Mouse (Mus musculus) spleen, postnatal 36 days (tissue): ENCODE results near the gene Pof1b.

Source experiments
- DNase-seq, 2 experiments: peaks; one replicate each; pipeline ENCODE4 v3.0.0; 2022; ENCODE audit warnings: low spot score in 2 of 2, mixed read lengths in 1 of 2

Gene Pof1b

DNA sequence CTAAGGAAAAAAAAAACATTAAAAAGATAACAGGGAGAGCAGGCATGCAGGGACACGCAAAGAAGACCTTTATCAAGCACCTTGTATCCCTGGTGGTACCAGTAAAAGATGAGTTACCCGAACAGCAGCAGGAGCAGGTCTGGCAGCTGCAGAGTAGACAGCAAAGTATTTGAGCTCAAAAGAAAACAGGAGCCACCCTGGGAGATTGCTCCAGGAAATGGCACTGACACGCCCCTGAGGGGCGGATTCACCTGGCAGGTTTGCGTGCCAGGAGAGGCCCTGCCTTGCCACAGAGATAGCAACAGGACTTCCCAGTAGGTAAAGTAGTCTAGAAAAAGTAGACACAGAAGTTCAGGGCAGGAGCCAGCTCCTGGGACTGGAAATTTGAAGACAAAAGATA, at the start of gene Pof1b:
Gene Pof1b, minus strand, starts transcription at position 144 of the 400 bp plus-strand sequence.
- no peak for DNase-seq

DNA sequence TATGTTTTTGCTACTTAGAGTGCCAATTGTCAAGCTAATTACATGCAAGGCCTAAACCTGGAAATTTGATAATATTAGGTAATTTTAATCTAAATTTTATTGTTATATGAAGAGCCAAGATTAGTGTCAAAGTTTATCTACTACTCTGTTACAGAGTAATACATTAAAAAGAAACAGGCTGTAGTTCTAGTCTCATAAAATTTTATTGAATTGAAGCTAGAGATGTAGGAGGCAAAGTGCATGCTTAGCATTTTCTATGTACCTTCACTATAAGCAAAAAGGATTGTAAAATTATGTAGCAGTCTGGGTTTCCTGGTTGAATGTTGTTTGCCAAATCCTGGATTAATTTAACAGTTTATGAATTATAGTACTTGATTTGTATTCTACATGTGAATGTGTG, 18.1 kb upstream of the Pof1b start:
- no peak for DNase-seq

DNA sequence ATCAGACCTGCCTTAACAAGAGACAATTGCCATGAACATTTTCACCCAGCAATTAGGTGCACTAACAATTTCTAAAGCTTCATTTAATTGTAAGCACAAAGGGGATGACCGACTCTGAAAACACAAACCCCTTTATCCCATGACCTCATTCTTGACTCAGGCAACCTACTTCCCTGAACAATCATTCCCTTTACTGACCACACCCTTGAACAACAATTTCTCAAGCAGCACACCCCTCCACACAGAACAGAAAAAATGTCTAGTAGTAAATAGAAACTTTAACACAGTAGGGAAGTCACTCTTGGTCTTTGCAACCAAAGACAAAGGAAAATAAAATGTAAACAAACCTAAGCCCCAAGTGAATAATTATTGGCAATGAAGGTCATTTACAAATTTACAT, 4.1 kb downstream of the Pof1b start:
- DNase-seq, result no peak

DNA sequence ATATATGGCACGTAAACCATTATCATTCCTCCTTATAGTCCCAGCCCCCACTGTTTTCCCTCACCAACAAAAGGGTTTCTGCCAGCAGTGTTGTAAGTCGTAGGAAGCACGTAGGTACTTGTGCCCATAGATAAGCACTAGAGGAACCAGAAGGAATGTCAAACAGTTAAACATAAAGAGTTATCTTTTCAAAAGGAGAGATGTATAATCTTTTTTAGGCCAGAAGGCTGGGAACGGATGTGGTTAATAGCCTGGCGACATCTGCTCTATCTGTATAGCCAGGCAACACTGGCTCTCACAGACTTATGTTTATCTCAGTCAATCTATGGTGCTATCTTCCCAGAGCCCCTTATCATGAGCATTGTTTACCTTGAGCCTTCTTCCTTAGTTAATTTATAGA, 17.8 kb downstream of the Pof1b start:
- DNase-seq, result no peak

DNA sequence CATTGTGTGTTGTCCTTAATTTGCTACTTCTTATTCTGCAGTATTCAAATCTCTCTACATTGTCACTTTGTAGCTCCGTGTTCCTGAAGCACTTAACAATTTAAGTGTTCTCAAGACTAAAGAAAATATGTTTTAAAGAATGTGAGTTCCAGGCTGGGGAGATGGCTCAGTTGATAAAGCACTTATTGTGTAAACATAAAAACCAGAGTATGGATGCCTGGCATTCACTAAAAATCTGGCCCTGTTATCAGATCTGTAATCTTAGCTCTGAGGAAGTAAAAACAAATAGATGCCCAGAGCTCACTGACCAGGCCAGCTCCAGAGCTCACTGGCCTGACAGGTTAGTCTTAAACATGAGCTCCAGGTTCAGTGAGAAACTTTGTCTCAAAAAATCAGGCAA, 22.9 kb downstream of the Pof1b start:
- DNase-seq, result no peak

DNA sequence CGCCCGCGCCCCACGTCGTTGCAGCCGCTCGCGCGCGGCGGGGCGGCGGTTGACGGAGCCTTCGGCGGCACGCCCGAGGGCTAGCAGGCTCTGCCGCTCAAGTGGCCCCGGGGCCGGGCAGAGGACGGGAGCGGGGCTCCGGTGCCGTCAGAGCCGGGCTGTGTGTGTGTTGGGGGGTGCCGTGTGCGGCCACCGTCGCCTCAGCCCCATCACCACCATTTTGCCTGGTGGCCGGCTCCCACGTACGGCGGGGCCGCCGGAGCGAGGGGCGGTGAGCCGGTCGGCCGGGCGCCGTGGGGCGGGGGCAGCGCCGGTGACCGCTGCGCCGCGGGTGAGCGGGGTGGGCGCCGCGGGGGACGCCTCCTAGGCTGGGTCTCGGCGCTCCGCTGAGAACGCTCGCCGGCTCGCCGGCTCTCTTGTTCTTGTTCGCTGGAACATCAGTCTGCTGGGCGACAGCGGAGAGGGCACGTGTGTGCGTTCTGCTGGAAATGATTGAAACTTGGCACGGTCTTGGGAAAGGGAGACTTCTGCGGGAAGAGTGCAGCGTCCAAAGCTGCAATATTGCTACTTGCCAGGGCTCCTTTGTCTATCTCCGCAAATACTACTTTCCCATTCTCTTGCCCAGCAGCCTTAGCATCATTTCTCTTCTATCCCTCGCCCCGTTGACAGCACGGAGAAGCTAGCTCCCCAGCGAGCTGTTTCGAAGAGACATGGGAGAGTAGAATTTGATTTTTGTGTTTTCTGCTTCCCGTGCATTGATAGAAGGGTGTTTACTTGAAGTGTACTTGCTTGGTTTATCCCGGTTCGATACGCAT, 96.9 kb downstream of the Pof1b start:
- no peak for DNase-seq

DNA sequence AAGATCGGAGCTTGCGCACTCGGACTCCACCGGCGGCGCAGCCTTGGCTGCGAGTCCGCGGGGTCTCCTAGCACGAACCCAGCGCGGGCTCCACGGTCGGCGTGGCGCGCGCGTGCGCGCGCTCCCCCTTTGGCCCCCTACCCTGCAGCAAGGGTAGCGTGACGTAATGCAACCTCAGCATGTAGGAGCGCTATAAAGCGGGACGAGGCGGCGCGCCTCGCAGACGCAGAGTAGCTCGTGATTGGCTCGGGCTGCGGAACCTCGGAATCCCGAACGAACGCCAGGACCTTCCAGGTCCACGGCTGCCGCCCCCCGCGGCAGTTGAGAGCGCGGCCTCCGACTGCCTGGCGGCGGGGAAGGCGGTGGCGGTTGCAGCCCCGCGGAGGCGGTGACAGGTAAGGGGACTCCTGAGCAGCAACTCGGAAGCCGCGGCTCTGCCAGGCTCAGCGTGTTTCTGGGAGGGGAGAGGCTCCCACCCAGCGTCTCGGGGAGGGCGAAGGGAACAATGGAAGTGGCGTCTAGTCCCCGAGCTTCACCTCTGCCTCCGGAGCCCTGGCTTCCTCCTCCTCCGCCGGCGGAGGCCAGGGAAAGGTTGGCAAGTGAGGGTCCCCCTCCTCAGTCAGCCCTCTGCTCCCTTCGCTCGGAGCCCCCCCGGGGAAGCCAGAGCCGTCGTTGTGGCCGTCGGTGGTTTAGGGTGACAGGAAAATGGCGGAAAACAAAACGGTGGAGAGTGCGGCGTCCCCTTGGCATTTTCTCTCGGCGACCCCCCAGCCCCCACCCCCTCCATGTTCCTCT, 97.7 kb downstream of the Pof1b start, which contains the start of gene Zfp711:
Gene Zfp711, plus strand, starts transcription at position 16 of the 795 bp plus-strand sequence.
- no peak for DNase-seq
